Mouse (Mus musculus) midbrain, postnatal 0 days (tissue): ENCODE results near the gene Gm36028. TPM values are rescaled to one million over a fixed set of nuclear protein-coding genes. Genes with fewer than 3 reads are reported as not detected.

ENCODE experiments used
- ATAC-seq: fragments of 200-750 bp; cut with Nextera tagmentation; 2 replicates; pipeline ENCODE4 v1.8.0; 2017; ENCODE audit warnings: moderate number of reproducible peaks, mild to moderate bottlenecking, moderate TSS enrichment, moderate library complexity; ENCODE audit not compliant: low FRiP score
- DNase-seq: peaks from one replicate; pipeline ENCODE4 v3.0.0-alpha.2; 2015; ENCODE audit warnings: low spot score
- H3K27ac ChIP-seq: fragments of 300-500 bp; sonication (generic); 2 replicates; pipeline ENCODE4 v1.5.1; 2014; ENCODE audit warnings: low read depth, mild to moderate bottlenecking, low read length, mixed read lengths
- H3K27me3 ChIP-seq: fragments of 300-500 bp; sonication (generic); 2 replicates; pipeline ENCODE4 v1.6.1; 2014; ENCODE audit warnings: low read length, control low read depth, mixed read lengths; ENCODE audit not compliant: insufficient read depth
- H3K36me3 ChIP-seq: fragments of 300-500 bp; sonication (generic); 2 replicates; pipeline ENCODE4 v1.6.1; 2014; ENCODE audit warnings: low read length, control low read depth, mixed read lengths; ENCODE audit not compliant: insufficient read depth
- H3K4me1 ChIP-seq: fragments of 300-500 bp; sonication (generic); 2 replicates; pipeline ENCODE4 v1.6.1; 2014; ENCODE audit warnings: mild to moderate bottlenecking, control low read depth, antibody characterized with exemption, low read length, mixed read lengths; ENCODE audit not compliant: insufficient read depth
- H3K4me2 ChIP-seq: fragments of 300-500 bp; sonication (generic); 2 replicates; pipeline ENCODE4 v1.6.1; 2014; ENCODE audit warnings: low read depth, mild to moderate bottlenecking, low read length, mixed read lengths; ENCODE audit not compliant: poor library complexity, severe bottlenecking
- H3K4me3 ChIP-seq: fragments of 300-500 bp; sonication (generic); 2 replicates; pipeline ENCODE4 v1.5.1; 2014; ENCODE audit warnings: low read depth, mild to moderate bottlenecking, low read length, moderate library complexity
- H3K9ac ChIP-seq: fragments of 300-500 bp; sonication (generic); replicated peaks from 2 replicates; pipeline ENCODE4 v1.6.1; 2014; ENCODE audit warnings: mild to moderate bottlenecking, low read length, moderate library complexity, mixed read lengths; ENCODE audit not compliant: poor library complexity, severe bottlenecking
- H3K9me3 ChIP-seq: fragments of 300-500 bp; sonication (generic); 2 replicates; pipeline ENCODE4 v1.6.1; 2016; ENCODE audit warnings: low read length, control low read depth
- CTCF ChIP-seq: IDR thresholded peaks from 2 replicates; pipeline ENCODE4 v1.5.1; 2016; ENCODE audit warnings: antibody characterized with exemption, mild to moderate bottlenecking
- WGBS: fragments of 180-500 bp; shearing (Covaris S2); extraction: QIAGEN DNeasy Blood & Tissue Kit; methylation state at CpG from one replicate; pipeline ENCODE4 v1.1.7; 2014; 5-methylcytosine and 5-hydroxymethylcytosine counted together
- polyA plus RNA-seq: library from polyadenylated mRNA; unstranded; fragments of >200 nt; fragmentation: Nextera tagmentation; extraction: Ambion mirVana; gene quantifications from 2 replicates; pipeline ENCODE4 v1.2.1, GENCODE M21; 2015
- total RNA-seq: library from RNA; depleted of rRNA; stranded (reverse); fragments of >200 nt; gene quantifications from 2 replicates; pipeline ENCODE4 v1.2.3, GENCODE M21; 2014

Gene Gm36028
- total and polyA plus RNA-seq, 2 experiments from 2014 or later = 0.19 TPM; not detected in 1

- Histone ChIP-seq H3K27ac (no peak overlapping the region), H3K9me3 (no peaks in the 10 kb centered on the region), H3K27me3 (no peaks in the 10 kb centered on the region), H3K4me2 (no peak overlapping the region), H3K4me1 (no peaks in the 10 kb centered on the region), H3K36me3 (peaks cover 19% of the 10 kb centered on the region), H3K9ac (no peak overlapping the region), H3K4me3 (no peak overlapping the region)
- ATAC-seq = no peak
- no peak for TF ChIP-seq CTCF
- no peak for DNase-seq
- WGBS = 96% methylated on average over 3 of the region's 3 CpGs
Measured at GRCm38 (mm10) chr16:37877406-37877805, 16.5 kb upstream of the Gm36028 start.

- Histone ChIP-seq H3K36me3 (peaks cover 4% of the 10 kb centered on the region; the same call in 1 of the 2 replicates), H3K4me3 (no peak overlapping the region), H3K27ac (no peak overlapping the region), H3K4me1 (peaks cover 16% of the 10 kb centered on the region), H3K4me2 (no peak overlapping the region), H3K9me3 (no peaks in the 10 kb centered on the region), H3K9ac (no peak overlapping the region), H3K27me3 (no peaks in the 10 kb centered on the region)
- ATAC-seq (no peak), DNase-seq (no peak)
- 72% methylated on average over 4 of the region's 4 CpGs for WGBS
- no peak for TF ChIP-seq CTCF
Measured at GRCm38 (mm10) chr16:37874501-37875235, 13.7 kb upstream of the Gm36028 start.

- H3K36me3 ChIP-seq = no peaks in the 10 kb centered on the region
- ATAC-seq (no peak), DNase-seq (no peak)
- H3K4me1 ChIP-seq = peaks cover 17% of the 10 kb centered on the region
- H3K27ac ChIP-seq = no peak overlapping the region
- 68% methylated on average over 4 of the region's 4 CpGs for WGBS
- no peaks in the 10 kb centered on the region for H3K9me3 ChIP-seq
- no peak overlapping the region for H3K9ac ChIP-seq
- H3K4me2 ChIP-seq = 0 out of 2 replicates have a peak overlapping the region, but pooled peaks have one; percentile 6
- no peak for TF ChIP-seq CTCF
- no peaks in the 10 kb centered on the region for H3K27me3 ChIP-seq
- H3K4me3 ChIP-seq = no peak overlapping the region
Measured at GRCm38 (mm10) chr16:37871112-37871715, 10.3 kb upstream of the Gm36028 start.

GRCm38 (mm10) chr16:37869470-37870231 is 8.7 kb upstream of the Gm36028 start:
- no peak for ATAC-seq
- WGBS = 26% methylated on average over 4 of the region's 4 CpGs
- peak; percentile 31; the same call in 1 of the 2 replicates for TF ChIP-seq CTCF
- Histone ChIP-seq H3K27ac (peak overlapping the region; percentile 99), H3K27me3 (no peaks in the 10 kb centered on the region), H3K4me3 (peak overlapping the region; percentile 73), H3K9me3 (no peaks in the 10 kb centered on the region), H3K4me1 (peaks cover 17% of the 10 kb centered on the region), H3K36me3 (no peaks in the 10 kb centered on the region), H3K9ac (peak overlapping the region; percentile 98), H3K4me2 (peak overlapping the region; percentile 69)
- no peak for DNase-seq

GRCm38 (mm10) chr16:37868506-37869469 is 7.8 kb upstream of the Gm36028 start:
- Histone ChIP-seq H3K36me3 (no peaks in the 10 kb centered on the region), H3K4me3 (peak overlapping the region; percentile 73), H3K4me2 (peak overlapping the region; percentile 69), H3K9ac (peak overlapping the region; percentile 98), H3K9me3 (no peaks in the 10 kb centered on the region), H3K27me3 (no peaks in the 10 kb centered on the region), H3K27ac (peak overlapping the region; percentile 99), H3K4me1 (peaks cover 17% of the 10 kb centered on the region)
- 0 out of 2 replicates have a peak, but pooled peaks have one; percentile 2 for TF ChIP-seq CTCF
- under 1% methylated on average over 67 of the region's 87 CpGs for WGBS
- peak; percentile 79 for ATAC-seq
- peak; percentile 45 for DNase-seq
